Mouse (Mus musculus): ENCODE data around the gene Zbtb7a.
A peak's percentile ranks its signal among the peaks of the same experiment; 100 is the strongest.

The Zbtb7a gene

DNA sequence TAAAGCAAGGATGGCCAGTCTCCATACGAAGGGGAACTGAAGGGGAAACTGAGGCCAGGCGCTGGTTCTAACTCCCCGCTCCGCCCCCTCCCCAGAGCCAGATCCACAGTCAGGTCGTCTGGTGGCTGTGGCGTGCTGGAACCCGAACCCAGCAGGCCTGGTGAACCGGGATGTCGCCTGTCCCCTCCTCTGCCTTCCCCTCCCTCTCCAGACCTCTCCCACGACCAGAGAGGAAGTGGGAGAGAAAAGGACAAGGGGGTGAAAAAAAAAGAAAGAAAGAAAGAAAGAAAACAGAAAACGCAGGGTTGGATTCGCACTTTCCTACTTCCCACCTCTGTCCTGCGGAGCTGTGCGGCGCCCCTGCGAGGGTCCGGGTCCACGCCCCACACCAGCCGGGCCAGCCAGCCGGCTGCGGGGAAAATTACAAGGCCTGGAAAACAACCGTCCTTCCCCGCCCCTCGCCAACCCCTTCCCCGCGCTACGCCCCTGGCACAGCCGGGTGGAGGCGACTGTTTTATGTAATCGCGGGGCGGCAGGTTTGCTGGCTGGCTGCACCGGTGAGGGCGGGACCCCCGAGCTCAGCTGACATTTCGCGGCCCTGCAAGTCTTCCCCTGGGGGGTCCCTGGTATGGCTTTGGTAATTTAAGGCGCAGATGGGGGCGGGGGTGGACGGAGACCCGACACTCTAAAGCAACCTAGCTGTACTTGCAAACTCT is at the start of gene Zbtb7a:
Zbtb7a (plus strand) TSS at position 255 of the 716 bp plus-strand sequence.
- peak; percentile 67 for DNase-seq

DNA sequence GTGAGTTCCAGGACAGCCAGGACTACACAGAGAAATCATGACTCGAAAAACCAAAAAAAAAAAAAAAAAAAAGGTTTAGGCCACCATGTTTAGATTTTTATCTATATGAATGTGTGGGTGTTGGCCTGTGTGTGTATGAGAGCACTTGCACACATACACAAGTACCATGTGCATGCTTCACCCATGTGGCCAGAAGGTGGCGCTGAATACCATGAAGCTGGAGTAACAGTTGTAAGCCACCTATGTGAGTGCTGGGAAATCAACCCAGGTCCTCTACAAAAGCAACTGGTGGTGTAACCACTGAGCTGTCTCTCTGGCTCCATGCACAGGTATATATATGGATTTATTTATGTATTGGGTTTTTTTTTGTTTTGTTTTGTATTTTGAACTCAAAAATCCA is 48.0 kb upstream of the Zbtb7a start:
- peak; percentile 67 for DNase-seq

DNA sequence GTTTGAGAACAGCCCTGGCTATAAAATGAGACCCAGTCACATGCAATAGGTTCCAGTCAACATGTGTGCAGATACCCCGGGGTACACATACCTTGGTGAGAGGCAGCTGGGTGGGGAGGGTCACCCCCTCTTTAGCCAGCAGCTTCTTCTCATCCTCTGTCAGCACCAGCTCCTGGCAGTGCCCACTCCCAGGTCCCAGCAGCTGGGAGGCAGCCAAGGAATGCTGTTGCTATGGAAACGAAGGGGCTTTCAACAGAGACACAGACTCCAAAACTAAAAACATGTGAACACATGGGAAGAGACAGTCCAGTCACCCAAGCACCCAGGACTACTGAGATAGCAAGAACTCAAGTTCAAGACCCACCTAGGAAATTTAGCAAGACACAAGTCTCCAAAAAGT is 45.8 kb upstream of the Zbtb7a start:
- DNase-seq = no peak

DNA sequence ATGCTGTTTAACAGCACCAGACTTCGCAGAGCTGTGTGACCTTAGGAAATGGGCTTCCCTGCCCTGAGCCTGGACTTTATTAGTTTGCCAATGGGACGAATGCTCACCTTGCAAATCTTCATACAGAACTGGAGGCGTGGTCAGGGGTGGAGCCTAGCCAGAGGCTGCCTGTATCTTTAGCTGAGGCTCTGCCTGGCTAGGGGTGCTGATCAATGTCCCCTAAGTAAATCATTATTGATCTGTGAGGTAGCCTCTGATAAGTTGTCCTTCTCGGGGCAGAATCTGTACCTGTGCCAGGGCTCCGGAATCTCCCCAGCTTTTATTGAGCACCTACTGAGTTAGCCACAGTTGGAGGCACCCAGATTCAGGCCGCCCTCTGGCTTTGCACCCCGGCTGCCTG is 44.4 kb upstream of the Zbtb7a start:
- DNase-seq = no peak

DNA sequence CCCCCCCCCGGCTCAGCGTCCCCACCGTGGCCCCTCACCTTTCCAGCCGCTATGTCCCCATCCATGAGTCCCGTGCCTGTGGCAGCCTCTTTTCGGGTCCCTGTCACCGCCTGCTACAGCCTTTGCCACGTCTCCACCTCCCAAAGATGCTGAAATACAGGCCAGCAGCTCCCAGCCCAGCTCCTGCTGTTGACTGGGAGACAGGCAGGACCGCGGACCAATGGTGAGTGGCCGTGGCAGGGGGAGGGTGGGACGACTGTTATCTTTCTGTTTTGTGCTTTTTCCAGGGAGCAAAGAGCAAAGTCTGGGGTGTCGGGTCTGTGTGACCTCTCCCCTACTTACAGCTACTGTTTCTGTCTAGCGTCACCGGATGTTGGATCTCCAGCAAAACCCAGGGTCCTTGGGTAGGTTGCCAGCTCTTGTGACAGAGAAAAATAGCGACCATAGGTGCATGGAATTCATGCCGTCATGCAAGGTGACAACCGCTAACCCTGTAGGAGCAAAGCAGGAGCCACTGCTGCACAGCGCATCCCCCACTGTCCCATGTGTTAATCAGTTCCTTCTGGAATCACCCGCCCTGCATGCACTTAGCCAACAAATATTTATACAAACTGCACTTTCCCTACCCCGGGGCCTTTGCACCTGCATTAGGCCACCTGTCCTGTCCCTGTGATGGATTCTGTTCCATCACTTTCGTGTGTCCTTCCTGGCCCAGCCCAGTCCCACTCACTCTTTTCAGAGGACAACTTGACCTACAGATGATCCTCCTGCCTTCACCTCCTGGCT is 42.4 kb upstream of the Zbtb7a start:
- DNase-seq = no peak

DNA sequence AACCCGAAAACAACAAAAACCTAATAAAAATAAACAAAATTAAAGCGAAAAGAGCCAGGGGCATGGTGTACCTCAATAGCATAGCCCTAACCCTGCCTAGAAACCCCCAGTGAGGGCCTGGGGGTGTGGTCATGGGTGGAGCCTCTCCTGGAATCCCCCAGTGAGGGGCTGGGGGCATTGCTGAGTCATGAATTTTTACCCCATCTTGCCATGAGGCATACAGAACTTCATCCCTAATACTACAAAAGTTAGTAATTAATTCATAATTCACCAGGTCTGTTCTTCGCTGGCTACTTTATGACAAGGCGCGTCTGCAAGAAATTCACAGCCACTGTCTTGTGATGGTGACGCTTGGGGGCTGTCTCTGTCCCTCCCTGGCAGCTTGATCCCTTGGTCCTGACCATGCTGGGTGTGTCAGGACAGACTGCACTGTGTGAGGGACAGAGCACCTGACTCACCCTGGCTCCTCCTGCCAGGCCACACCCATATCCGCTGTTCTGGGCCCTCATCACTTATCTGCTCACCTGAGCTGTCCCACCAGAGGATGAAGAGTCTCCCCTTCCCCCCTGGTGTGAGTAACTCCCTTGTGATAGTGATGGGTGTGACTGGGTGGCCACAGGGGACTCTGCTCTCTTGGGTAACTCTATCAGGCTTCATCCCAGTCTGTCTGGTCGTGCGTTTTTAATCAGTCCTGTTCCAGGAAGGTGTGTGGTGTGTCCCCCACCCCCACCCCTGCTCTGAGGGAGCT is 39.9 kb upstream of the Zbtb7a start:
- DNase-seq = no peak

DNA sequence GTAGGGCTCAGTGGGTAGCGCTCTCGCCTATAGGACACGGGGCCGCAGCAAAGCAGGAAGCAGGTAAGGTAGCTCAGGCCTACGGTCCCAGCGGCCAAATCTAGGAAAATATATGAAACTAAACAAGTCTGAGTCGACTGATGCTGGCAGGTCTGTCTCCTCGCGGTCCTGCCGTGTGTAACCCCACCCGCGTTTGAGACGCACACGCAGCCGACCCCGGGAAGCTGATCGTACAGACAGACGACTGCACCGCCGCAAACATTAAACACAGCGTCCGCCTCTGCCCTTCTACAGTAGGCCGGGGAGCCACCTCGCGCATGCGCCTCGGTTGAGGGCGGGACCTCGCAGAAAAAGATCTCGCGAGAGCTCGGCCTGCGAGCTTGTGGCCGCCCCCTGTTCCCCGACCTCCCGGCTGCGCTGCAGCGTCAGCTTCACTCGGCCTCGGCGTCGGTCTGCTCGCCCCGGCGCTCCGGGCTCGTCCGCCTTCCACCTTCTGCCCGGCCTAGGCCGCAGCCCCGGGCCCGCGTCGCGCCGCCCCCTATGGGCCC is 29.4 kb upstream of the Zbtb7a start, which contains the start of gene Map2k2:
Map2k2 (plus strand) TSS at position 351 of the 548 bp plus-strand sequence.
- DNase-seq = peak; percentile 99

- DNase-seq = peak; percentile 94
These were observed 28.8 kb upstream of the Zbtb7a start for GRCm38 (mm10) chr10:81106113-81106721.

DNA sequence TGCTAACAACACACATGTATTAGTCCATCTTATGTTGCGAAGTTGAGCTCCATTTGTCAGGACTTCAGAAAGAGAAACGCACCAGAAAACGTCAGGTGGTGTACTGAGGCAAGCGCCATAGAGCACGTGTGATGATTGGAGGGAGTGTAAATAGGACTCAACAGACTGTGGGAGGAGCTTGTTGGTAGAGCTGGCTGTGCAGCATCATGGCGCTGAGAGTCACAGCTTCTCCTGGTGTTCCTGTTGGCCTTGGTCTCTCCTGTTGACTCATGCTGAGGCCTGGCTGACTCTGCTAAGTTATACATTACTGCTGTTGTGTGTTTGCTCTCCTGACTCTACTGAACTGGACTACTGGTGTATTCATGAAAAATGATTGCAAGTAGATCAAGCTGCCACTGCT is 22.1 kb upstream of the Zbtb7a start:
- no peak for DNase-seq

GRCm38 (mm10) chr10:81119625-81120024 is 15.4 kb upstream of the Zbtb7a start:
- no peak for DNase-seq

DNA sequence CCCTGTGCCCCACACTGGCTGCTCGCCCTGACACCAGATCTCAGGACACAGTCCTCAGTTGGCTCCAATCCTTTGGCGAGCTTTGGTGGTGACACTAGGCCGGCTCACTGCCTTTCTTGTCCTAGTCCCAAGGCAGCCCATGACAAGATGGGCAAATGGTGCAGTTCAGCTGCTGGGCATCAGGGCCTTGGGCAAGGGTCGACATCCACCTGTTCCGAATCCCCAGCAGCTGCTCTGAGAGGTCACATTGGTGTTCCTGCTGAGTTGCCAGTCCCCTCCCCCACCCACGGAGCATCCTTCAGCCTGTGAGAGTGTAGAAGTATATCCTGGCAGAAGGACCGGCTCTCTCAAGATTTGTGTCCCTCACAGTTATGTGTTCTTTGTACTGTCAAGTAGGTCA is 14.4 kb upstream of the Zbtb7a start:
- DNase-seq = no peak

DNA sequence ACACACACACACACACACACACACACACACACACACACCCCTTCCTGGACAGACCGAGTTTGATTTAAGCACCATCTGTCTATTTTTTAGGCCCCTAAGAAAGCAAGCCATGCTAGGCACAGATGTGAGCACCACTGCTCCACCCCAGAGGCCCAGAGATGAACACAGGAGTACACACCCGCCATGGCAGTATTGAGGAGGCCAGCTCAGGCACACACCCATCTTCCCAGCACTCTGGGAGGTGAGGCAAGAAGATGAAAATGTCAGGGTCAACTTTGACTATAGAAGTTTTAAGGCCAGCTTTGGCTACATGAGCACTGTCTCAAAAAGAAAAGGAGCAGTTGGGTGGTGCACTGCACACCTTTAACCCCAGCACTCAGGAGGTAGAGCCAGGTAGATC is 12.1 kb upstream of the Zbtb7a start:
- no peak for DNase-seq

GRCm38 (mm10) chr10:81123500-81123899 is 11.5 kb upstream of the Zbtb7a start:
- DNase-seq = no peak

DNA sequence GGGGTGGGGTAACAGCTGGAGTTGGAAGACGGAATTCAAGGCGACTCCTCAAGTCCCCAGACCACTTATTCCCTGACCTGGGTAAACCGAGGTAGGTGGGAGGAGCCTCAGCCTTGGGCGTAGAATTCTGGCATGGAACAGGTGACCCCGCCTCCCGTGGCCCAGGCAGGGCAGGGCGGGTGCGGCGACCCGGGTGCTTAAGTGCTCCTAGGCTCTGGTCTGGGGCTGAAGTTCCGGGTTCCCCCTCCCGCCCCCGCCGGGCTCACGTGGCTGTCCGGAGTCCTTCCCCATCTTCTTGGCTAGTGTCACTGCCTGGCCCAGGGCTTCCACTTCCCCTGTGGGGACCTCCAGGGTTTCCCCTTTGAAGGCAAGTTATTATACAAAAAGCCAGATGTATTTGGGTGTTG is 836 bp upstream of the Zbtb7a start:
- peak; percentile 54 for DNase-seq

DNA sequence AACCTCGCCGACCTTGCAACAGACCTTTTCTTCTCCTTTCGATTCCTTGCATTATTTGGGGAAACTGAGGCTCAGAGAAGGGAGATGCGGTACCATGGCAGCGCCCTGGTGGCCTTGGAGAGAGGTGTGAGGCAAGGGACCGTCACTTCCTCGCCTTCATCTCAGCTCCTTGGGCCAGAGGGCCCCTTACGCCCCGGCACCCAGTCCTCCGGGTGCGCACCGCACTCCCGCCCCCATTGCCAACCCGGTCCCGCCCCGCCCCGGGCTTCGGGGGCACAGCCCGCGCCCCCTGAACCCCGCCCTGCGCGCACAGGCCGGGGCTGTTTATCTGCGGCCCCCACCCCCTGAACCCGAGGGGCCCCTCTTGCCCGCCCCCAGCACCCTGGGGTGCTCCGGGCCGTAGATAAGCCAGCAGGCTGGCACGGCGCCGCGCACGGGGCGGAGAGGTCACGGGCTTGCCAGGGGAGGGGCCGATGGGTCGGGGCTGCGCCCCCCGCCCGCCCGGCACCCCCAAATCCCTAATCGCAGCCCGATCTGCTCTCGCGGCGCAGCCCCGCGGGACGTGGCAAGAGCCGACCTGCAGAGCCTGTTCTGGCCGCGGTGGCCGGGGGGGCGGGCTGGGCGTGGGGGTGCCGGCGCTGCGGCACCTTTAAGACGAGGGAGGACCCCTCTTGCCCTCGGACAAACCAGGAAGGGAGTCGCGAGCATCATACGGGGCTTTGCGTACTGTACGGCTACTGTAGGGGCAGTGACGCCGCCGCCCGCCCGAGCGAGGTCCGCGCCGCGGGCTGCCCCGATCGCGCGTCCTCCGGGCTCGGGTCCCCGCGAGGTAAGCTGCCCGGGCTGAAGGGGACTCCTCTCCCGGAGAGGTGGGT is 1.0 kb downstream of the Zbtb7a start:
- peak; percentile 78 for DNase-seq

GRCm38 (mm10) chr10:81136706-81137231 is 1.7 kb downstream of the Zbtb7a start:
- peak; percentile 89 for DNase-seq

GRCm38 (mm10) chr10:81137252-81138130 is 2.5 kb downstream of the Zbtb7a start:
- peak; percentile 99 for DNase-seq

DNA sequence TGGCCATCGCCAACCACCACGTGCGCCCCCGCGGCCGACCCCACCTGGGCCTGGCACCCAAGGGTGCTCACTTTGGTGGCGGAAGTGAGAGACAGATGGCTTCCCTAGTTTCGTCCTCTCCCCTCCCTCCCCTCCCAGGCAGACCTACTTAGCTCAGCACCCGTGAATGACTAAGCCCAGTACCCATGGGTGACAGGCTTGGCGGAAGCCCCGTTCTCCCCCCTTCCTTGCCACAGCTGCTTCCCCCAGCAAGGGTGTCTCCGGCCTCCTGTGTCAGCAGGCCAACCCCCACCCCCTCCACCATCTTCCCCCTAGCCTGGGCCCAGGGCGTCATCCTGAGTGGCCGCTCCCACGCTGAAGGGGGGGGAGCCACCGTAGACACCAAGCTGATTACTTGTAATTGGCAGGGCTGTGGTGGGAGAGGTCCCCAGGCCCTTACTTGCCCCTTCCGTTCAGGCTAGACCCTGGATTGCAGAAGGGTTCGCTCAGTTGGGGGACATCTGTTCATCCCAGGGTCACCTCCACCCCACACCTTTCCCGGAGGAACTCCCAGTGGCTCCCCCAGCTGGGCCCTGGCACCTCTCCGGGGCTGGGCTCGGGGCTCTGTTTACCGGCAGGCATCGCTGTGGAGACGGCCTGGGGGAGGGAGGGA is 3.2 kb downstream of the Zbtb7a start:
- no peak for DNase-seq

DNA sequence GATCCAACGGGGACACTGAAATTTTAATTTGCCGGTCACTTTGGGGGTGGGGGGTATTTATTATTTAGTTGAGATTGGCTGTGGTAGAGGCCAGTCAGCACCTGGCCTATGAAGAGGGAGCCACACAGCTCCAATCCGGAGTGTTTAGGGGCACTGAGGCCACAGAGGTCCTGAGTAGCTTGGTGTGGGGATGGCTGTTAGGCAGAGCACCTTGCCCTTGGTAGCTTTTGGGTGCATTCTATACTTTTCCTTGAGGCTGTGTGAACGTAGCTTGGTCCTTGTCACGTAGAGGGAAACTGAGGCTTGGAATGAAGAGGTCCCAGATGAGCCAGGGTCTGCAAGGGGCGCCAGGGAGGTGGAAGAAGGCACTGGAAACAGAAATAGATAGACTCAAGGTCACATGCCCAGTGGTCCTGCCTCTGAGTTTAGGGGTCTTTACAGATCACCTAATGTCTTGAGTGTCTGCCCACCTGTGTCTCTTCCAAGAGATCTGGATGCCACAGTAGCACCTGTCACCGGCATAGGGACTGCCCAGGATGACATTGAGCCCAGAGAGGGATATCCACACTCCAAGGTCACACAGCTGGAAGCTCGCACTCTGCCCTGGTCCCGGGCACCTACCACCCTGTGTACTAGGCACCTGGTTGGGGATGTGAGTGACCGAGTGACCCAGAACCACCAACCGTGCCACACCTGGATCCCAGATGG is 4.0 kb downstream of the Zbtb7a start:
- no peak for DNase-seq
